Mouse (Mus musculus) liver, embryonic 14.5 days (tissue): ENCODE measurements around the gene Ppp2r5c.

Source experiments
- CTCF ChIP-seq: IDR thresholded peaks from 2 replicates; pipeline ENCODE4 v1.5.1; 2016; ENCODE audit warnings: antibody characterized with exemption, low read depth, control low read depth
- EP300 ChIP-seq: IDR thresholded peaks from 2 replicates; pipeline ENCODE4 v1.6.1; 2016; ENCODE audit warnings: antibody characterized with exemption, low read depth

GRCm38 (mm10) chr12:110532711-110533110 is 85.8 kb downstream of the Ppp2r5c start:
- TF ChIP-seq CTCF, result no peak
- TF ChIP-seq EP300, result no peak
